Mouse (Mus musculus) forebrain, embryonic 11.5 days (tissue): ENCODE data around the gene Lpp. TPM values are rescaled to one million over a fixed set of nuclear protein-coding genes. Genes with fewer than 3 reads are reported as not detected.

Experiments
- ATAC-seq: fragments of 200-750 bp; cut with Nextera tagmentation; replicated peaks from 2 replicates; pipeline ENCODE4 v1.8.0; 2017; ENCODE audit warnings: moderate TSS enrichment; ENCODE audit not compliant: low FRiP score
- DNase-seq: peaks from one replicate; pipeline ENCODE4 v3.0.0-alpha.2; 2017; ENCODE audit warnings: low spot score
- H3K27ac ChIP-seq: fragments of 300-500 bp; sonication (generic); 2 replicates; pipeline ENCODE4 v1.5.1; 2014; ENCODE audit warnings: low read depth, low read length
- H3K27me3 ChIP-seq: fragments of 300-500 bp; sonication (generic); 2 replicates; pipeline ENCODE4 v1.6.1; 2014; ENCODE audit warnings: mild to moderate bottlenecking, low read length, mixed read lengths; ENCODE audit not compliant: control insufficient read depth, insufficient read depth
- H3K36me3 ChIP-seq: fragments of 300-500 bp; sonication (generic); 2 replicates; pipeline ENCODE4 v1.6.1; 2014; ENCODE audit warnings: mild to moderate bottlenecking, low read length, moderate library complexity, mixed read lengths; ENCODE audit not compliant: control insufficient read depth, insufficient read depth
- H3K4me1 ChIP-seq: fragments of 300-500 bp; sonication (generic); replicated peaks from 2 replicates; pipeline ENCODE4 v1.6.1; 2014; ENCODE audit warnings: low read length, mixed read lengths; ENCODE audit not compliant: control insufficient read depth, insufficient read depth
- H3K4me2 ChIP-seq: fragments of 300-500 bp; sonication (generic); 2 replicates; pipeline ENCODE4 v1.6.1; 2014; ENCODE audit warnings: low read depth, mild to moderate bottlenecking, low read length, moderate library complexity, mixed read lengths; ENCODE audit not compliant: severe bottlenecking
- H3K4me3 ChIP-seq: fragments of 300-500 bp; sonication (generic); 2 replicates; pipeline ENCODE4 v1.5.1; 2014; ENCODE audit warnings: low read depth, low read length
- H3K9ac ChIP-seq: fragments of 300-500 bp; sonication (generic); 2 replicates; pipeline ENCODE4 v1.6.1; 2014; ENCODE audit warnings: low read length
- H3K9me3 ChIP-seq: fragments of 300-500 bp; sonication (generic); 2 replicates; pipeline ENCODE4 v1.6.1; 2016; ENCODE audit warnings: low read length, mixed read lengths; ENCODE audit not compliant: control insufficient read depth
- WGBS: fragments of 180-500 bp; shearing (Covaris S2); extraction: QIAGEN DNeasy Blood & Tissue Kit; methylation state at CpG from one replicate; pipeline ENCODE4 v1.1.7; 2014; 5-methylcytosine and 5-hydroxymethylcytosine counted together
- polyA plus RNA-seq: library from polyadenylated mRNA; unstranded; fragments of >200 nt; fragmentation: Nextera tagmentation; extraction: Ambion mirVana; gene quantifications from 2 replicates; pipeline ENCODE4 v1.2.1, GENCODE M21; 2014

Gene Lpp
- polyA plus RNA-seq, 1 experiment from 2014 or later, result 22.1 TPM

DNA sequence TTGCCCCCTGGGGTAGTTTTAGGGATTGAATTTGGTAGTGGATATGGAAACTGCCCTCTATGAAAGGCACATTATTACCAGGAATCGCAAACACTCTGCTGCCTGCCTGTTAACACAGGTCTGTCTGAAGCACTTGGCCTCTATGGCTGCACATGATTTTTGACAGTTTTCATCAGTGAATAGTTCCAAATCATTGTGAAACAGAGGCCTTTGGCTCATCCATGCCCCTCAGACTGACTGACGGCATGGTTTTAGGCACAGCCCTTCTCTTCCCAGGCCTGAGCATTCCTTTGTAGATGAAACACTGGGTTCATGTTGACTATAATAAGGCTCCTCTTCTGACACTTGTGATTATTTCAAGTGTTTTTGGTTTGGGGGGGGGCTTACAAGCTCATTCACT is 189.5 kb downstream of the Lpp start:
- Histone ChIP-seq H3K36me3 (no peaks in the 10 kb centered on the region), H3K9me3 (no peaks in the 10 kb centered on the region), H3K4me1 (no peaks in the 10 kb centered on the region), H3K27me3 (no peaks in the 10 kb centered on the region), H3K4me3 (no peak overlapping the region), H3K9ac (no peak overlapping the region), H3K4me2 (no peak overlapping the region), H3K27ac (no peak overlapping the region)
- 90% methylated on average over 2 of the region's 2 CpGs for WGBS
- DNase-seq (no peak), ATAC-seq (no peak)

GRCm38 (mm10) chr16:24593535-24593934 is 200.2 kb downstream of the Lpp start:
- no peaks in the 10 kb centered on the region for H3K36me3 ChIP-seq
- no peaks in the 10 kb centered on the region for H3K4me1 ChIP-seq
- H3K4me2 ChIP-seq, result no peak overlapping the region
- 85% methylated on average over 4 of the region's 4 CpGs for WGBS
- ATAC-seq, result no peak
- no peak overlapping the region for H3K9ac ChIP-seq
- H3K9me3 ChIP-seq, result no peaks in the 10 kb centered on the region
- H3K27me3 ChIP-seq, result no peaks in the 10 kb centered on the region
- H3K27ac ChIP-seq, result no peak overlapping the region
- DNase-seq, result no peak
- no peak overlapping the region for H3K4me3 ChIP-seq

- H3K4me1 ChIP-seq, result no peaks in the 10 kb centered on the region
- ATAC-seq, result no peak
- no peak for DNase-seq
- H3K9me3 ChIP-seq, result no peaks in the 10 kb centered on the region
- H3K27me3 ChIP-seq, result no peaks in the 10 kb centered on the region
- 87% methylated on average over 5 of the region's 5 CpGs for WGBS
- H3K9ac ChIP-seq, result no peak overlapping the region
- no peak overlapping the region for H3K4me2 ChIP-seq
- H3K4me3 ChIP-seq, result no peak overlapping the region
- no peaks in the 10 kb centered on the region for H3K36me3 ChIP-seq
- H3K27ac ChIP-seq, result no peak overlapping the region
Observed at GRCm38 (mm10) chr16:24594508-24594907, 201.2 kb downstream of the Lpp start.

DNA sequence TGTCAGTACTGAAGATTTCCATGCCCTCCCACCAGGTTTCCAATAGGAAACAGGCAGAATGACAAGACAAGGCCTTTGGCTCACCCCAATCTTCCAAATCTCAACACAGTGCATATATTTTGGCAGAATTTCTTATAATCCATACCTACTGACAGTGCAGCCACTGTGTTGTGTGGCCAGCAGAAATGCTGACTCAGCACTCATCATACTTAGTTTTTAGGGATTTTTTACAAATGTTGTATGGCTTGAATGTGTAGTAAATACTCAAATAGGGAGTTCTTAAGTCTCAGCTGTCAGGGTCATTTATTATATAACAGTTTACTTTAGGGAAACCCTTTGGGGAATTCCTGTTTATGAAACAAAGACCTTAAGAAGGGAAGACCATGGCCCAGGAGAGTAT is 202.2 kb downstream of the Lpp start:
- no peaks in the 10 kb centered on the region for H3K36me3 ChIP-seq
- no peak overlapping the region for H3K27ac ChIP-seq
- H3K9me3 ChIP-seq, result no peaks in the 10 kb centered on the region
- ATAC-seq, result no peak
- H3K4me1 ChIP-seq, result no peaks in the 10 kb centered on the region
- H3K4me3 ChIP-seq, result no peak overlapping the region
- DNase-seq, result no peak
- H3K27me3 ChIP-seq, result no peaks in the 10 kb centered on the region
- no peak overlapping the region for H3K4me2 ChIP-seq
- no peak overlapping the region for H3K9ac ChIP-seq

DNA sequence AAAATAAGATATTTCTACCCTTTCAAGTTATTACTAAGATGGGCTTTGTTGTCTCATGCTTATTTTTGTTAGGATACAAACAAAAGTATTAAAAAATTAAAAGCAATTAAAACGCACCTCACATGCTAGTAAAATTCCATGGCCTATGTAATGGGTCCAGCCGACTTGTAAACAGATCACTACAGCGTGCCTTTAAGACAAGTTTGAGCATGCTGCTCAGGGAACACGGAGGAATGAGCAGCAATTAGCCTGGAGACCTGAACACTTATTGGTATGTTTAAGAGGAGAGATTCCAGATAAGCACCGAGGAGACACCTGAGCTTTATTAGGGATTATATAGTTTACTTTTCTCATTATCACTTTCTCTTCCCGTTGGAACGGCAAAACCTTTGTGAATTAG is 205.3 kb downstream of the Lpp start:
- H3K36me3 ChIP-seq, result no peaks in the 10 kb centered on the region
- H3K4me2 ChIP-seq, result no peak overlapping the region
- ATAC-seq (no peak), DNase-seq (no peak)
- 77% methylated on average over 7 of the region's 7 CpGs for WGBS
- no peaks in the 10 kb centered on the region for H3K4me1 ChIP-seq
- H3K4me3 ChIP-seq, result no peak overlapping the region
- H3K9me3 ChIP-seq, result no peaks in the 10 kb centered on the region
- no peak overlapping the region for H3K27ac ChIP-seq
- H3K27me3 ChIP-seq, result no peaks in the 10 kb centered on the region
- no peak overlapping the region for H3K9ac ChIP-seq

GRCm38 (mm10) chr16:24599766-24600165 is 206.5 kb downstream of the Lpp start:
- no peak overlapping the region for H3K27ac ChIP-seq
- no peaks in the 10 kb centered on the region for H3K9me3 ChIP-seq
- ATAC-seq (no peak), DNase-seq (no peak)
- no peaks in the 10 kb centered on the region for H3K4me1 ChIP-seq
- H3K9ac ChIP-seq, result no peak overlapping the region
- no peak overlapping the region for H3K4me2 ChIP-seq
- no peak overlapping the region for H3K4me3 ChIP-seq
- H3K27me3 ChIP-seq, result no peaks in the 10 kb centered on the region
- H3K36me3 ChIP-seq, result no peaks in the 10 kb centered on the region
- 85% methylated on average over 7 of the region's 7 CpGs for WGBS

DNA sequence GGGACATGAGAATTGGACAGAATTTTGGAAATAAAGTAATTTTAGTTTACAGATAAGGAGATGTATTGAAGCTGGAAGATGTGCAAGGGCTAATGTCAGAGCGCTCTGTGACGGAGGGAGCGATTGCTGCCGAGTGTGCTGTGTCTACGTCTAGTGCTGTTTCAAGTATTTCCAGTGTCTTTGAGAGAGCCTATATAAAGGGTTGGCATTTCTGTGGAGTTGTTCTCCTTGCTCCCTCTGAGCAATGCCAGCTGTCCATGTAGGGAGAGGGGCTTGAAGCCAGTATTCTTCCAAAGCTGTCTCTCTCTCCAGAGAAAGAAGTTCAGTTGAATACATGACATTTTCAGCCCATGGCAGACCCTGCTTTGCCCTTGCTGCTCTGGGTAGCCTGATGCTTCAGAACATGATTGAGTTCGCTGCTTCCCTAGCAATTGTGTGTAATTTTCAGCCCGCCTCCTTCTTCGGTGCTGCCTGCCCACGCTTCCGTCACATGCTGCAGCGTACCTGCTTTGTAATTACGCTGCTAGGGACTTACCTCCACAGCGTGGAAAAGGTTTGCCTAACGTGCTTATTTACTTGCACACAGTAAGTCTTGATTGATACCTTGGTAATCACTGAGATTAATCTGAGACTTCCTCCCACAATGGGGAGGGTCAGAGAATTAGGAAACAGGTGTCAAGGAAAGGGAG is 207.1 kb downstream of the Lpp start:
- Histone ChIP-seq H3K27me3 (no peaks in the 10 kb centered on the region), H3K4me1 (no peaks in the 10 kb centered on the region), H3K4me2 (no peak overlapping the region), H3K27ac (no peak overlapping the region), H3K9me3 (no peaks in the 10 kb centered on the region), H3K36me3 (no peaks in the 10 kb centered on the region), H3K4me3 (no peak overlapping the region), H3K9ac (no peak overlapping the region)
- DNase-seq (no peak), ATAC-seq (no peak)
- 90% methylated on average over 14 of the region's 14 CpGs for WGBS

GRCm38 (mm10) chr16:24603342-24603741 is 210.0 kb downstream of the Lpp start:
- ATAC-seq (no peak), DNase-seq (no peak)
- no peak overlapping the region for H3K27ac ChIP-seq
- H3K36me3 ChIP-seq, result no peaks in the 10 kb centered on the region
- H3K9ac ChIP-seq, result no peak overlapping the region
- H3K27me3 ChIP-seq, result no peaks in the 10 kb centered on the region
- H3K4me3 ChIP-seq, result no peak overlapping the region
- no peaks in the 10 kb centered on the region for H3K9me3 ChIP-seq
- no peak overlapping the region for H3K4me2 ChIP-seq
- H3K4me1 ChIP-seq, result no peaks in the 10 kb centered on the region
- WGBS, result 88% methylated on average over 4 of the region's 4 CpGs

DNA sequence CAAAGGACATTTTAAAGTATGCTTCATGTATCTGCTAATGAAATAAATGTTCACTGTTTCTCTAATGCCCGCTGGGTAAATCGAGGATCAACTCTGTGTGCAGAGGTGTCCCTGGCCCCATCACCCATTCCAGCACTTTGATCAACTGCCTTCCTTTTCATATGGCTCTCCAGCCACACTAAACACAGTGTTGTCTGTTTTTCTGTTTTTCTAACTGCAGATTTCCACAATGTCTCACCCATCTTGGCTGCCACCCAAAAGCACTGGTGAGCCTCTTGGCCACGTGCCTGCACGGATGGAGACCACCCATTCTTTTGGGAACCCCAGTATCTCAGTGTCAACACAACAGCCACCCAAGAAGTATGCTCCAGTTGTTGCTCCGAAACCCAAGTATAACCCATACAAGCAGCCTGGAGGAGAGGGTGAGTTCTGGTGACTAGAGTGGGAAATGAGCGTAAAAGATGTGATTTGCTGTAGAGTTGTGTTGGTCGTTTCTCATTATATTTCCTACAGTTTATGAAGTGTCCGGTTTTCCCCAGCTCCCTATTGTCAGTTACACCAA is 214.7 kb downstream of the Lpp start:
- H3K36me3 ChIP-seq, result no peaks in the 10 kb centered on the region
- DNase-seq (no peak), ATAC-seq (no peak)
- H3K9ac ChIP-seq, result no peak overlapping the region
- H3K4me2 ChIP-seq, result no peak overlapping the region
- H3K4me3 ChIP-seq, result no peak overlapping the region
- no peaks in the 10 kb centered on the region for H3K9me3 ChIP-seq
- H3K4me1 ChIP-seq, result no peaks in the 10 kb centered on the region
- H3K27ac ChIP-seq, result no peak overlapping the region
- 91% methylated on average over 8 of the region's 8 CpGs for WGBS
- H3K27me3 ChIP-seq, result no peaks in the 10 kb centered on the region
